Mouse (Mus musculus) adrenal gland, adult 2 months (tissue): ENCODE measurements around the gene Ctnna2. TPM values are rescaled to one million over a fixed set of nuclear protein-coding genes. Genes with fewer than 3 reads are reported as not detected.

Experiments
- DNase-seq: peaks from one replicate; pipeline ENCODE4 v3.0.0; 2021
- polyA plus RNA-seq: library from polyadenylated mRNA; depleted of rRNA; stranded (reverse); fragments of >200 nt; gene quantifications from 2 replicates; pipeline ENCODE4 v1.2.3, GENCODE M21; 2012
- total RNA-seq, 2 experiments: library from RNA; stranded (reverse); gene quantifications; 2 replicates each; pipeline ENCODE4 v1.2.3; 2021

The Ctnna2 gene
- total and polyA plus RNA-seq, 3 experiments: 0.11 to 2.7 (median 2.1) TPM

DNA sequence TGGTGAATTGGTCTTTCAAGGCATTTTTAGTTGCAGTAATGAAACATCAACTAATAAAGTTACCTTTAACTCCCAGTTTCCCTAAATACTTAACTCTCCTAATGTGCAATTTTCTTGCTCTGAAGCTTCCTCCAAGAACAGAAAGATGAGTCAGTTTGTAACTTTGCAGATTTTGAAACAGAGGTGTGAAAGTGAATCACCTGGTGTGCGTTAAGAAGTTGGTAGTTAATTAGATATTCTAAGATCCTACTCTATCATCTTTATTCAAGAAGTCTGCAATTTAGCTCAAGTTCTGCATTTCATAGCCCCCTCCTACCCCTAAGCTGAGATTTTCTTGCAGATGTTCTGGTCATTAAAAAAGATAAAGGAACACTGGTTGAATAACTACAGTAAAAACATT is 1082.3 kb downstream of the Ctnna2 start:
- DNase-seq: no peak
